Mouse (Mus musculus) lung, postnatal 0 days (tissue): Measurements from ENCODE around the gene Helt. TPM values are rescaled to one million over a fixed set of nuclear protein-coding genes. Genes with fewer than 3 reads are reported as not detected.

ENCODE experiments used
- ATAC-seq: fragments of 200-750 bp; cut with Nextera tagmentation; 2 replicates; pipeline ENCODE4 v1.8.0; 2017; ENCODE audit warnings: moderate library complexity
- DNase-seq: peaks from one replicate; pipeline ENCODE4 v3.0.0-alpha.2; 2016; ENCODE audit warnings: low spot score
- H3K27ac ChIP-seq: fragments of 300-500 bp; sonication (generic); 2 replicates; pipeline ENCODE4 v1.5.1; 2014; ENCODE audit warnings: antibody characterized with exemption, mild to moderate bottlenecking, low read length, mixed read lengths
- H3K27me3 ChIP-seq: fragments of 300-500 bp; sonication (generic); replicated peaks from 2 replicates; pipeline ENCODE4 v1.6.1; 2014; ENCODE audit warnings: low read length, mixed read lengths; ENCODE audit not compliant: insufficient read depth
- H3K36me3 ChIP-seq: fragments of 300-500 bp; sonication (generic); 2 replicates; pipeline ENCODE4 v1.6.1; 2014; ENCODE audit warnings: low read length, mixed read lengths; ENCODE audit not compliant: insufficient read depth
- H3K4me1 ChIP-seq: fragments of 300-500 bp; sonication (generic); 2 replicates; pipeline ENCODE4 v1.6.1; 2014; ENCODE audit warnings: antibody characterized with exemption, low read depth, low read length, mixed read lengths; ENCODE audit not compliant: insufficient read depth
- H3K4me2 ChIP-seq: fragments of 300-500 bp; sonication (generic); replicated peaks from 2 replicates; pipeline ENCODE4 v1.6.1; 2014; ENCODE audit warnings: low read depth, mild to moderate bottlenecking, low read length, moderate library complexity, mixed read lengths
- H3K4me3 ChIP-seq: fragments of 300-500 bp; sonication (generic); 2 replicates; pipeline ENCODE4 v1.5.1; 2014; ENCODE audit warnings: low read depth, low read length
- H3K9ac ChIP-seq: fragments of 300-500 bp; sonication (generic); replicated peaks from 2 replicates; pipeline ENCODE4 v1.6.1; 2014; ENCODE audit warnings: low read depth, mild to moderate bottlenecking
- H3K9me3 ChIP-seq: fragments of 300-500 bp; sonication (generic); 2 replicates; pipeline ENCODE4 v1.6.1; 2016; ENCODE audit warnings: low read length, mixed read lengths
- EP300 ChIP-seq: IDR thresholded peaks from 2 replicates; pipeline ENCODE4 v1.6.1; 2016; ENCODE audit warnings: antibody characterized with exemption, mild to moderate bottlenecking, control low read depth
- WGBS: fragments of 180-500 bp; shearing (Covaris S2); extraction: QIAGEN DNeasy Blood & Tissue Kit; methylation state at CpG from one replicate; pipeline ENCODE4 v1.1.7; 2014; 5-methylcytosine and 5-hydroxymethylcytosine counted together
- polyA plus RNA-seq: library from polyadenylated mRNA; unstranded; fragments of >200 nt; fragmentation: Nextera tagmentation; extraction: Ambion mirVana; gene quantifications from 2 replicates; pipeline ENCODE4 v1.2.1, GENCODE M21; 2015

Gene Helt
- polyA plus RNA-seq, 1 experiment from 2014 or later, result not detected

DNA sequence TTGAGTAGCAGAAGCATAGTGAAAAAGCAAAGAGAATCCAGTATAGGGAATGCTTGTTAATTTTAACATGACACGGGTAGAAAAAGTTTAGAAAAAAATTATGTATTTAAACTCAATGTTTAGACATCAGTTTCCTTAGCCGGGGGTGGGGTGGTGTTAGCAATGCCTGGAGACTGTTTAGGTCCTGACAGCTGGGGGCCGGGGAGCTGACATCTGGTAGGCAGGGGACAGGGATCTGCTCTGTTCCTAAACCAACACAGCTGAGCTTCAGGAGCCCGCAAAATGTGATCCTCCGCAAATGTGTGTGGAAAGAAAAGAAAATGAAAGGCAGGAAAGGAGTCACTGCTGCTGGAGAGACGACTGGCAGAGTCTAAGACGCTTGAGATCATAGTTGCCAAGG lies 51.5 kb downstream of the Helt start:
- no peak overlapping the region for H3K9ac ChIP-seq
- WGBS, result 38% methylated on average over 7 of the region's 7 CpGs

More for the DNA sequence above, 51.5 kb downstream of the Helt start:
- DNase-seq (no peak), ATAC-seq (no peak)
- Histone ChIP-seq H3K27ac (no peak overlapping the region), H3K27me3 (no peaks in the 10 kb centered on the region), H3K4me2 (no peak overlapping the region), H3K36me3 (no peaks in the 10 kb centered on the region), H3K9me3 (no peaks in the 10 kb centered on the region), H3K4me1 (no peaks in the 10 kb centered on the region), H3K4me3 (no peak overlapping the region)
- no peak for TF ChIP-seq EP300

Other genes starting within 250 kb of the Helt start
- 25.8 and 29.5 TPM in 2 replicates for gene Cfap97, start 142.9 kb downstream of the Helt start, polyA plus RNA-seq
- gene Snx25, start 142.5 kb downstream of the Helt start, polyA plus RNA-seq, result 34.5 and 35.2 TPM in 2 replicates
- 292 and 307 TPM in 2 replicates for gene Slc25a4, start 83.4 kb downstream of the Helt start, polyA plus RNA-seq
- gene Acsl1, start 176.4 kb upstream of the Helt start, polyA plus RNA-seq, result 17.4 and 20.1 TPM in 2 replicates